Mouse (Mus musculus) erythroblast, embryonic 14.5 days (primary cell): ENCODE data around the gene Otos. TPM values are rescaled to one million over a fixed set of nuclear protein-coding genes. Genes with fewer than 3 reads are reported as not detected.

ENCODE experiments used
- H3K27me3 ChIP-seq: 2 replicates; pipeline ENCODE4 v1.6.1; 2012; ENCODE audit warnings: inconsistent platforms; ENCODE audit not compliant: control insufficient read depth
- H3K36me3 ChIP-seq: 2 replicates; pipeline ENCODE4 v1.6.1; 2012; ENCODE audit warnings: mild to moderate bottlenecking, inconsistent platforms; ENCODE audit not compliant: control insufficient read depth
- H3K4me1 ChIP-seq: 2 replicates; pipeline ENCODE4 v1.6.1; 2012; ENCODE audit warnings: inconsistent platforms; ENCODE audit not compliant: control insufficient read depth
- H3K4me3 ChIP-seq: replicated peaks from 2 replicates; pipeline ENCODE3; 2012; ENCODE audit warnings: moderate library complexity, mild to moderate bottlenecking, inconsistent platforms
- H3K9me3 ChIP-seq: 2 replicates; pipeline ENCODE4 v1.6.1; 2012; ENCODE audit warnings: low read length, inconsistent platforms, mixed read lengths; ENCODE audit not compliant: control insufficient read depth
- GATA1 ChIP-seq: IDR thresholded peaks from 2 replicates; pipeline ENCODE4 v1.6.1; 2012; ENCODE audit warnings: low read length, inconsistent platforms, mixed read lengths
- TAL1 ChIP-seq: IDR thresholded peaks from 3 replicates; pipeline ENCODE4 v1.6.1; 2012; ENCODE audit warnings: low read length, inconsistent platforms, mixed read lengths
- polyA plus RNA-seq: library from polyadenylated mRNA; stranded (reverse); fragments of >175 nt; gene quantifications from 2 replicates; pipeline ENCODE4 v1.2.3, GENCODE M21; 2012

Otos gene
- polyA plus RNA-seq: 0.07 TPM in 1 of 2 replicates, not detected in the other

DNA sequence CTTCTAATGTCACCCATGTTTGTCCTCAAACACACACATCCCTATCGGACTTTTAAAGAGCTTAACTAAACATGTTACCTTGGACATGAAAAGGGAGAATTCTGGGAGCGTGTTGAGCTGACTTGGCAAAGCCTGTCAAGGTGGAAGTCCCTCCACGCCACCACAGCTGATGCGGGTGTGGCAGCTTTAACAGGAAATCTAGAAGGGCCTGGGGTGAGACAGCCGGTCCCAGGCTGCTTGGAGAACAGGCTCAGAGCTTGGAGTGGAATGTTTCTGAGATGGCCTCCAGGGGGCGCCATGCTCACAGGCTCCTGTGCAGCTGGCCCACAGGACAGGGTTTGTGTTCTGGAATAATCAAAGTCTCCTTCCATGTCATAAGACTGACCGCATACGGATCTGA lies at the start of gene Otos:
Gene Otos (minus strand): TSS at position 169 of the 400 bp plus-strand sequence.
- no peaks in the 10 kb centered on the region for H3K36me3 ChIP-seq
- H3K4me1 ChIP-seq: peaks cover 6% of the 10 kb centered on the region
- H3K27me3 ChIP-seq: no peaks in the 10 kb centered on the region
- H3K4me3 ChIP-seq: no peak within 1 kb of the TSS
- no peak for TF ChIP-seq TAL1
- no peak for TF ChIP-seq GATA1
- no peaks in the 10 kb centered on the region for H3K9me3 ChIP-seq

DNA sequence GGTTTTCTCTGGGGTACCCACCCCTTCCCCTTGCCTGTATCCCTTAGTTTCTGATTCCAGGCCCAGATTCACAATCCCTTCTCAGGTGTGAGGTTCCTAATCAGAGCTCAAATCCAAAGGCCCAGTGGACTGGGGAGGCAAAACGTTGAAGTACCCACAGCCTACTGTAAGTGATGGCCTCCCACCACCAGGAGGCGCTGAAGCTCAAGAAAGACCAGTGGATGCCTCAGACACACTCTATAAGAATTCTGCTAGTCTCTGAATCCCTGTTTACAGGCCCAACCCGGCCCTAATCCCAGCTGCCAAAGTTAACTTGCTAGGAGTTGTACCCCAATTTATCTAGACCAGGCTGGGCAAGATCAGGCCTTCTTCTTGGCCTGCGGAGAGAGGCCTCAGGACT lies 48.2 kb upstream of the Otos start:
- no peak for TF ChIP-seq GATA1
- TF ChIP-seq TAL1: no peak
- no peaks in the 10 kb centered on the region for H3K27me3 ChIP-seq
- H3K9me3 ChIP-seq: no peaks in the 10 kb centered on the region
- H3K36me3 ChIP-seq: no peaks in the 10 kb centered on the region
- H3K4me3 ChIP-seq: no peak overlapping the region
- H3K4me1 ChIP-seq: no peaks in the 10 kb centered on the region; the same call in 1 of the 2 replicates

DNA sequence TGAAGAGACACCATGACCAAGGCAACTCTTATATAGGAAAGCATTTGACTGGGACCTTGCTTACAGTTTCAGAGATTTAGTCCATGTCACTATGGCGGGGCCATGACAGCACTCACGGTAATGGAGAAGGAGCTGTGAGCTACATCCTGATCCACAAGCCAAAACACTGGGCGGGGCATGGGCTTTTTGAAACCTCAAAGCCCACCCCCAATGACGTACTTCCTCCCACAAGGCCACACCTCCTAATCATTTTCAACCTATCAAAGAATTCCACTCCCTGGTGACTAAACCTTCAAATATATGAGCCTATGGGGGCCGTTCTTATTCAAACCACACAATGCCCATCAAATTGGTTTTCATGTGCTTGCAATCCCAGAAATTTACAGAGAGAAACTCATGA lies 47.1 kb upstream of the Otos start:
- Histone ChIP-seq H3K4me1 (no peaks in the 10 kb centered on the region; the same call in 1 of the 2 replicates), H3K9me3 (no peaks in the 10 kb centered on the region), H3K4me3 (no peak overlapping the region), H3K27me3 (no peaks in the 10 kb centered on the region), H3K36me3 (no peaks in the 10 kb centered on the region)
- TF ChIP-seq GATA1: no peak
- no peak for TF ChIP-seq TAL1

DNA sequence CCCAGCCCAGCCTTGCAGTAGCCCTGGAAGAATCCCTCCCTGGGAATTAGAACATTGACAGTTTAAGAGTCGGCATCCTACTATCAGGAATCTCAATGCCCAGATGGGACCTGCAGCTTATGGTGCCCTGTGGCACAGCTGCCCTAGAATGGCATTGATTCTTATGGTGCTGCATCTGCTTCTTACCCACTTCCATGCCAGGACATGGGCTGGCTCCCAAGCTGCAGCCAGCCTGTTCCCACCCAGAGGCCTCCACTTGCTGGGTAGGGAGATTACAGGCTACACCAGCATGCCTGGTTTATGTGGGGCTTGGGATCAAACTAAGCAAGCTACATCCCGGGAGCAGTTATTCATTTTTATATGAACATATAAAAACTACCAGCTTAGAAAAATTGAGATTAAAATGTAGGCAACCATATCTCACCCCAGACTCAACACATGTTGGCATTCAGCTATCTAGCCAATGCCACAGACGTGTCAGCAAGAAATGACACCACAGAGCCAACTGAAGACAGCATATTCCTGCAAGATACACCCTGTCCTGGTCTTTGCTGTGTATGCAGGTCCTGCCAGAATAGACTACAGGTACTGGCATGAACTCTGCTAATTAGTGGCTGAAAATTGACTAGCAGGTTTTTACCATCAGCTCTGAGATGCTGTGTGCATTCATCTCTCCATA lies 42.7 kb upstream of the Otos start:
- Histone ChIP-seq H3K9me3 (no peaks in the 10 kb centered on the region), H3K4me1 (no peaks in the 10 kb centered on the region), H3K4me3 (no peak overlapping the region), H3K36me3 (no peaks in the 10 kb centered on the region), H3K27me3 (no peaks in the 10 kb centered on the region)
- no peak for TF ChIP-seq TAL1
- no peak for TF ChIP-seq GATA1

DNA sequence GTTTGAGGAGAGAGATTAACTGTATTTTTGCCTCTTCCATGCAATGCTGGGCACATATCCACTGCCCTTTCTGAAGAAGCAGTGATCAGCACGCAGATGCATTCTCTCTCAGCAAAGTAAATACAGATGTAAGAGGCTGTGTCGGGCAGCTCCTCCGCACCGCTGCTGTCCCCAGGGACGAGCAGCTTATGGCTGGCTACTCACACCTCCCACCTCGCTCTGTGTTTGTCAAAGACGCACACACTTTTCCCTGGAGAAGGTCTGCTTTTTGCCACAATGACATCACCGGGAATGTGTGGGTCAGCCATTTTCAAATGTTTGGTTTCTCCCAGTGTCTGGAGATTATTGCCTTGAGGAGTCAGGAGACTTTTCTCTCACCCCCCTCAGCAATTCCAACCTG lies 38.4 kb upstream of the Otos start:
- H3K4me1 ChIP-seq: no peaks in the 10 kb centered on the region
- no peaks in the 10 kb centered on the region for H3K27me3 ChIP-seq
- no peaks in the 10 kb centered on the region for H3K9me3 ChIP-seq
- H3K36me3 ChIP-seq: no peaks in the 10 kb centered on the region
- TF ChIP-seq TAL1: no peak
- TF ChIP-seq GATA1: no peak
- H3K4me3 ChIP-seq: no peak overlapping the region

DNA sequence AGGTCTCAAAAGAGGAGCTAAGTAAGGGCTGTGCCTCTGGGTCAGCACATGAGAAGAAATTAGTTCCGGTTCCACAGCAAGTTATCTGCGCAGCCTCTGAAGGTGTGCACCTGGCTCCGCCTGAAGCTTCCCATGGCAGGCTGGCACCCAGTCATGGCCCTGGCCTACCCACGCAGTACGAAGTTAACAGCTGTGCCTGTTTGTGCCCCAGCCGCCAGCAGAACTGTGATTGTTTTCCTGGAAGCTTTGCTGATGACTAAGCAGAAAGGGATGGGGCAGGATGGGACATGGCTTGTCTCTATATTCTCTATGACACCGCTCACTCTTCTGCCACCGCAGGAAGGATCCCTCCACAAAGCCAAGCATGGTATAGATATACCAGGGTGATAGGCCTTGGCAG lies 34.5 kb upstream of the Otos start:
- no peaks in the 10 kb centered on the region for H3K27me3 ChIP-seq
- H3K36me3 ChIP-seq: no peaks in the 10 kb centered on the region
- no peak overlapping the region for H3K4me3 ChIP-seq
- TF ChIP-seq GATA1: no peak
- H3K9me3 ChIP-seq: no peaks in the 10 kb centered on the region
- no peaks in the 10 kb centered on the region for H3K4me1 ChIP-seq

DNA sequence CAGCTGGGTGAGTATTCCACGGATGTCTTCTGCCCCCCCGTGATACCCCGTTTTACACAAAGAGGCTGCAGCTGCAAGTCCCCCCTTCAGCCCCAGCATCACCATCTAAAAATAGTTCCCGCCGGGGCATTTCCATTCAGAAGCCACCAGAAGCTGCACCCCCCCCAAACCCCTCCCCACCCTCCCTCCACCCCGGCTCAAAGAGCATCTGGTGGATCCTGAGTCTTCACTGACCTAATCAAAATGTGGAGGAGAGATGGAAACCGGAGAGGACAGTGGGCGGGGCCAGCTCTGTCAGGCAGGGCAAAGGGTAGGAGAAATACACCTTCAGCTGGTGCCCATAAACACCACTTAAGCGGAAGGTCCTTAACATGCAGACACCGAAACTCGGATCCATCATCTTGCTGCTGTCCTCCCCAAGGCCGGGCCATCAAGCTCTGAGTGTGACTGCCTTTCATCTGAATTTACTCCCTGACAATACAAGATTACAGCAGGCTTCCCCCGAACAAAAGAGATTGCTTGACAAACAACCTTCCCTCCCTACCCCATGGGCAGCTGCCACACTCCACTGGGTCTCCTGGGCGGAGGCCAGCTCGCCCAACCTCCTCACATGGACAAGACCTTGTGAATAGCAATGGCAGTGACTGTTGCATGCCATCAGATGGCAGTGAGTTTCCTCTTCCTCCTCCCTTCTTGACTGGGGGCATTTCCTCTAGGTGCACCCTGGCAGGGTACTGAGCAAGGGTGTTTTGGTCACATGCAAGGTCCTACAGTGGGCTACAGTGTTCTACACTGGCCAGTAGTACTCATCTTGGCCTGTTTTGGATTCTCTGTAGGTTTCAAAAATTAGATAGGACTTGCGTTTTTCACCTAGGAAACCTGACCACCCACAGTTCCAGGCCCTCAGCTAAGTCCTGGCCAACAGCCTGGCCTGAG lies 32.3 kb upstream of the Otos start:
- H3K36me3 ChIP-seq: no peaks in the 10 kb centered on the region
- no peak overlapping the region for H3K4me3 ChIP-seq
- no peak for TF ChIP-seq GATA1
- no peak for TF ChIP-seq TAL1
- H3K4me1 ChIP-seq: no peaks in the 10 kb centered on the region
- H3K27me3 ChIP-seq: no peaks in the 10 kb centered on the region
- H3K9me3 ChIP-seq: no peaks in the 10 kb centered on the region

DNA sequence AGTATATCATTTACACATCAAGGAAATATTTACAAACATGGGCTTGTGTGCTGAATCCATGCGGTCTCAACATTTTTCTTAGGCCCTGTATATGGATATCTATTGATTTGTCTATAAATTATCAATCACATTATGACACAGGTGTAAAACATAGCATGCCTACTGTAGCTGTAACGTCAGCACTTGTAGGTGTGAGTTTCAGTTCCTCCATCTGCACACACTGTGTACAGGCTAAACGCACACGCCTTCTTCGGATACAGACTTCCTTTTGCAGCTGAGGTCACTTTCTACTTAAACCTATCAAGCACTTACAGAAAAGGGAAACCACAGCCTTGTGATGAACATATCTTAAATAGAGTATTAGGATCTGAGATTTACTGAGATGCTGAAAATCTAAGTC lies 30.1 kb upstream of the Otos start:
- TF ChIP-seq TAL1 (no peak), GATA1 (no peak)
- Histone ChIP-seq H3K27me3 (no peaks in the 10 kb centered on the region), H3K9me3 (no peaks in the 10 kb centered on the region)

DNA sequence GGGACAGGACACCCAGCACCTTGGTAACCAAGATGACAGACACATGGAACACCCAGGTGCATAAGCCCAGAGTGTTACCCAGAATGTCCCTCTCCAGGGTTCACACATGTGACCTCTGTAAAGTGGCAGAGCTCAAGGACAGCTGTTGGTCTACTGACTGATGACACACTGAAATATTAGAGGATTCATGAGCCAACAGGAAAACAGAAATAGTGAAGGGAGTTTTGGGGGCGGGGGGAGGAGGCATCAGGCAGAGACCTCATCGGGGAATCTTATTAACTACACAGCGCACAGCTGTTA lies 28.0 kb upstream of the Otos start:
- no peak overlapping the region for H3K4me3 ChIP-seq
- no peaks in the 10 kb centered on the region for H3K9me3 ChIP-seq
- H3K27me3 ChIP-seq: no peaks in the 10 kb centered on the region
- no peaks in the 10 kb centered on the region for H3K4me1 ChIP-seq
- no peak for TF ChIP-seq TAL1
- no peak for TF ChIP-seq GATA1
- no peaks in the 10 kb centered on the region for H3K36me3 ChIP-seq

More for the DNA sequence above, 30.1 kb upstream of the Otos start:
- H3K4me3 ChIP-seq: no peak overlapping the region
- H3K4me1 ChIP-seq: no peaks in the 10 kb centered on the region
- no peaks in the 10 kb centered on the region for H3K36me3 ChIP-seq
